Mouse (Mus musculus) embryo, embryonic 10 days (tissue): ENCODE measurements around the gene Cypt12.

Experiments
- DNase-seq: peaks from one replicate; pipeline ENCODE4 v3.0.0-alpha.2; 2015; ENCODE audit warnings: low spot score

Gene Cypt12

GRCm38 (mm10) chr3:17948299-17948698, at the start of gene Cypt12:
Gene Cypt12, plus strand, starts transcription at chr3:17948410.
- no peak for DNase-seq

DNA sequence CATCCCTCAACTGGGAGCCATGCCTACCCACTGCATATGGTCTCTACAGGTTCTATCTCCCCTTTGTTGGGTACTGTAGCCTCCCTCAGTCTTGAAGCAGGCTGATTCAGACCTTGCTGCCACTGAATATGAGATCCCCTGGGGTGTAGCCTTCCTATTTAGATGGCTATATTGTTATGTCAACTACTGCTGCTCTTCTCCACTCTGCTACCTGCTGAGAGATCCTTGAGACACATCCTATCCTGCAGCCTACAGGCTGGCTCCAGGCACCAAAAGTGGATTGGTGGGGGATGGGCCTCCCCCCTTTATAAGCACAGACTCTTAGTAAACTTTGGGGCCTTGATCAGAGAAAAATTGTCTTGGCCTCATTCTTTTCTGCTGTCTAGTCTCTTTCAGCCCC, 34.4 kb upstream of the Cypt12 start:
- no peak for DNase-seq

DNA sequence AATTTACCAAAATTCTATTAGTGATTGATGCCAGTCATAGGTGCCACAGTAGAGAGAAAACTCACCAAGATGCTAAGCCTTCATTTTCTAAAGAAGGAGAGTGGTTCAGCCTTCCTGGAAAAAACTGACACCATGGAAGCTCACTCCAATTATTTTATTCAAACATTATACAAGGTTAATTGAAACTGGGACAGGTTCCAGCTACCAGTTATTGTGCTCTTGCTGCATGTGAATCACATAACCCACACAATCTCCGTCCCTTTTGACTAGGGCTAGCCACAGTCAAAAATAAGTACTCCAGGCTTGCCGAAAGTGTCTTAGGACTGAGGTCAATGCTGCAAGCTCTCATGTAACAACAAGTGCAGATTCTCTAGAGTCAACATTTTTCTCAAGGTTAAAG, 8.0 kb upstream of the Cypt12 start:
- no peak for DNase-seq
